Mouse (Mus musculus): ENCODE results near the gene E130114P18Rik.
A peak's percentile ranks its signal among the peaks of the same experiment; 100 is the strongest.

The E130114P18Rik gene

DNA sequence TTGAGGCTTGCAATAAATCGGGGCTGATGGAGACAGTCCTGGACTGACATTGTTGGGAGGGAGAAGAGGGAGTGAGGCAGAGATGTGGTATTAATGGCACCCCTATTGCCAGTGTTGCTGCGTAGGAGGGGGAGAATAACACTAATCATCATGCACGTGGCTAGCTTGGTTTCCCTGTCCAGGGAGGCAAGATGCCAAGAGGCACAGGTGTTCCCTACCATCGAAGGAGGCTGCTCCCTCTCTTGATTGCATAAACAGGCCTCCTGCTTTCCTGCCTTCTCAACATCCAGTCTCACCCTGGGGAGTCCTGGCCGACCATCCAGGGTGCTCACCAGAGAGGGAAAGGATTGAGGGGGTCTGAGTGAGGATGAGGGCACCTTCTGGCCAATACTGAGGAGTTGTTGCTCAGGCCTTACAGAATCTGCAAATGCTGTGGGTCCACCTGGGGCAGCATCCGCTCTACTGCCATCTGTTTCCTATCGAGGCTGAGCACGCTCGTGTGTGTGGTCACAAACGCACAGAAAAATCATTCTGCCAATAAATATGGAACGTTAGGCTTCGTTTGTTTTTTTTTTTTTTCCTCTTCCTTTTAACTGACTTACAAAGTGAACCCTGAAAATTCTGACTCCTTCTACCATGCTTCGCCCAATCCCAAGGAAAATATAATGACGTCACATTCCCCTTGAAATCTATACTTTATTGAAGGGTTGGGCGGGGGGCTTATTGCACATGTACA lies 130.0 kb downstream of the E130114P18Rik start:
- DNase-seq (ENCODE audit: low spot score): no peak

DNA sequence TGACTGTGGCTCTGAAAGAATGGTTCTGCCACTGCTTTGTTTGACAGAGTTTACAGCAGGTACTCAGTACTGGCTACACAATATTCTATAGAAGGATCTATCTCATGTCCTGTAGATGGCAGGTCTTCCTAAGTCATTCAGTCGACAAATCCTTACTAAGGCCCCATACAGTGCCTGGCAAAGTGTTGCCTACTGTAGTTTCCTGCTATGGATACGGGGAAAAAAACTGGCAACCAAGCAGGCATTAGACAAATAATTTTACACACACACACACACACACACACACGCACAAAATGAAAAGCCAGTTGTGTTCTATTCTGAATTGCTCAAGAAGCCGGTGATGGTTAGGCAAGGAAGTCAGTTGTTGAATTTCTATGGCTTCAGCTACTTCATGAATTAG lies 130.6 kb downstream of the E130114P18Rik start:
- DNase-seq (ENCODE audit: low spot score): no peak

DNA sequence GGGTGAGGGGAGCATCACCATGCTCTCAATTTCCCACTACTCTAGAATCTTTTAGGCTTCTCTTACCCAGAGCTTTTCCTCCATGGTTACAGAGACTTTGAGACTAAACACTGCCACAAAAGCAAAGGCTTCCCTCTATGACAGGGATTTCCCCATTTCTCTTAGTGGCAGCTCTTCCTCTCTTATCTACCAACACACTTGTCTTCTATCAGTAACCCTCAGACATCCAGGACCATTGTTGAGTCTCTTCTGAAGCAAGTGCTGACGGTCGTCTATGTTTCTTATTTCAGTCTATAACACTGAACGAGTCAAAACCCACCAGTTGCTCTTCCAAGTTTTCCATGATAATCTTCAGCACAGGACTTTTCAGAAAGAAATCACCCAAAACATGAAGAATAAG lies 137.5 kb downstream of the E130114P18Rik start:
- no peak for DNase-seq (ENCODE audit: low spot score)

DNA sequence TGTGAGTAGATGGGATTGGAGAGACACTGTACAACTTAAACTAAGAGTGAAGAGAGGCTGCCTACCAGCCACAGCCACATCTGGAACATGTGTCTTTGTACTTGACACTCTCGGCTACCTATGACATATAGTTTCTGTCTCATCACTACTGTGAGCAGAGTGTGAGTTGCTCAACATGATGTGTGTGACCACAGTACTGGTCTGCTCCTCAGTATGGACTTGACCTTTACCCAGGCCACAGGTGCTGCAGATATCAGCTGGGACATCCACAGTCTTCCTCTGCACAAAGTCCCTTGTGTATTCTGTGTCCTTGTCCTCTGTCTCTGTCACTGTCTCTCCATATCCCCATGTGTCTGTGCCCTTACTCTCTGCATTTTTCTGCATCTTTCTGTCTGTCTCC lies 141.3 kb downstream of the E130114P18Rik start:
- DNase-seq (ENCODE audit: low spot score): no peak

DNA sequence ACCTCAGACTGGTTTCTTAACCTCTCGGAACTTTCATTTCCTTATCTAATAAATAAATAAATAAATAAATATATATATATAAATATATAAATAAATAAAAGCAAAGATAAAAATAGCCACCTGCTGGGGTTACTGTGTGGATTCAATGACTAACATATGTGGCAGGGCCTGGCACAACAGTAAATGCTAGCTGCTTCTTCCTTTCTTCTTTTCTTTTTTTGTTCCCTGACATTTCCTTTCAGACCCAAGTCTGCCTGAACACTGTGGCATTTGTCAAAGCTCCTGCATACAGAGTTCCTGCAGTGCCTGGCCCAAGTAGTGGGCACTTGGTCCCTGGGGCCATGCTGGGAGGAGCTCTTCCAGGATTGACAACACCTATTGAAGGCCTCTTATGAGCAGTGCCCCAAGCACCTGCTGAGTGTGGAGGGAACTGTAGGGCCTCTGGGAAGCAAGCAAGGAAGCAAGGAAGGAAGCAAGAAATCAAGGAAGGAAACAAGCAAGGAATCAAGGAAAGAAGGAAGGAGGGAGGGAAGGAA lies 142.1 kb downstream of the E130114P18Rik start:
- no peak for DNase-seq (ENCODE audit: low spot score)

DNA sequence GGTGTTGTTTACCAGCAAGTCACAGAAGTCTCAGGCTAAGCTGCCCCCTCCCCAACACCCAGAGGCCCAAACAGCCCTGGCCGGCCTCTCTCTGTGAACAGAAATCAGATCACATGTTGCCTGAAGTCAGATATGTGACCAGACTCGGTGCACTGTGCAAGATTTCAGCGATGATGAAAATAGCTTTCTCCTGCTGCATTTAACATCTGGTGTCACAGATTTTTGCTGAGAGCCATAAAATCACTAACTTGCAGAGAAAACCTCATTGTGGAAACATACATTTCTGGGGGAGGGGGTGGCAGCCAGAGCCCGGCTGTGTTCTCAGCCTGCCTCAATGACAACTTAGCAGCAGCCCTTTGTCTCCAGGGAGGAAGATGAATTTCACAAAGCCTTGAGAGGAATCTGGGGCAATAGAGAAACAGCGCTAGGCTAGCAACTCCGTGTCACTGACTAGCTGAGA lies 142.6 kb downstream of the E130114P18Rik start:
- no peak for DNase-seq (ENCODE audit: low spot score)

DNA sequence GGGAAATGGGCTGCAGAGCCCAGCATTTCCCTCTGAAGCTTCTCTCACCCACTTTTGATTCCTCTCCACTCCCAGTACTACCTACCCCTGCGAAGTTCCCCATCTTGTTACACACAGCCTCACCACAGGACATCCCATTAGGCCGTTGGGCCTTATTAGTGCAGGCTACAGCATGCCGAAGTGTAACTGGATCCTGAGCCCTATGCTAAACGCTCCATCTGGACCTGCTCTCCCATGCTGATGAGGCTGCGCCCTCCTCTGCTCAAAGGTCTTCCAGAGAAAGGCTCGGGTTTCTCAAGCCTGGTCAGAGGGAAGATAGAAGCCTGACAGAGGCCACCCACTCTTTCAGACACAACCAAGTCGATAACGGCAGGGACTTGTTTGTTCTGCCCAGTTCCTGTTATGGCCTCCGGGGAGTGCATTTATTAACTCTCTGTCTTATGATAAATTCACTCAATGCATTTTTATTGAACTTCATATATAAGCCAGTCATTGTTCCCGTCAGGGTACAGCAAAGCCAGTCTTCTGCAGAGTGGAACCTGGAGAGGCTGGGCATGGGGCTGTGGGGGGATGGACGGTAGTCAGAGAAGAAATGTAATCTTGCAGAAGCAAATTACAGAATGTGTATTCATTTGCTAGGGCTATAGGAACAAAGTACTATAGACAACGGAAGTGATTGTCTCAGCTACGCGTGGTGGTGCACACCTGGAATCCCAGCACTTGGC lies 148.8 kb downstream of the E130114P18Rik start:
- no peak for DNase-seq (ENCODE audit: low spot score)

DNA sequence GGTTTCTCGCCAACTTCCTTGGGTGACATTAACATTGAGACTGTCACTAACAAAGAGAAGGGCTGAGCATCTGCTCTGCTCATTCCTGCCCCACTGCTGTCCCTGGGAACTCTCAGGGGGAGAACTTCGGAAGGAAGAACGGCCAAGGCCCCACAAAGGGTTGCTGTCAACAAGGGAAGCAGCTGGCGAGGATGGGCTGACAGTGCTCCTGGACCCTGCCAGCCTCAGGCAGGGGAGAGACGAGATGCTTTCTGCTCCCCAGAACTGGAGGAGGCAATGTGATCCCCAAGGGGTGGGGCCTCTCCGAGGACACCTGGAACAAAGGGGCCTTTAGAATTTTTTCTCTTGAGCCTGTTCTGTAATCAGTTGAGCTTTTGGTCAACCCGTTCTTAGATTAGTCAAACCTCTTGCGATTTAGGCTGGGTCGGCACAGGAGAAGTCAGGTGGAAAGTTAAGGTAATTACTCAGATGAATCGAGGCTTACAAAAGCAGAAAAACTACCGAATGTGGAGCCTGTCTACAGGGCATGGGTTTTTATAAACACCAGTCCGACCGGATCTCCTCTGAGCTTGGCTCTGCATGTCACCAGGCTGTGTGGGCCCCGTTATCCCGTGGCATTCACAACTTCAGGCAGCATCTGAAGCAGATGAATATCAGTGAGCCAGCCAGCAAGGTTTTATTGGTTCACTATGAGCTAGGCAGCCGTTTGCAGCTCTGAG lies 151.7 kb downstream of the E130114P18Rik start:
- no peak for DNase-seq (ENCODE audit: low spot score)

DNA sequence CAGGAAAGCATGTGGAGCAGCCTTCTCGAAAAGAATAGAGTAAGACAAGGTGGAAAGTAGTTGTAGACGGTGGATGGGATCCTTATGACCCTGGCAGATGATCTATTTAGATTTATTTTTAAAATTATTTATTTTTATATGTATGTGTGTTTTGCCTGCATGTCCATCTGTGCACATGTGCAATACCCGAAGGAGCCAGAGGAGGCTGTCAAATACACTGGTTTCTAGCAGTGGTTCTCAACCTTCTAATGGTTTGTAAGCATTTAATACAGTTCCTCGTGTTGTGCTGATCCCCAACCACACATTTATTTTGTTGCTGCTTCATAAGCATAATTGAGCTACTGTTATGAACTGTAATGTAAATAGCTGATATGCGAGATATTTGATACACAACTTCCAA lies 154.7 kb downstream of the E130114P18Rik start:
- peak; percentile 62 for DNase-seq (ENCODE audit: low spot score)

DNA sequence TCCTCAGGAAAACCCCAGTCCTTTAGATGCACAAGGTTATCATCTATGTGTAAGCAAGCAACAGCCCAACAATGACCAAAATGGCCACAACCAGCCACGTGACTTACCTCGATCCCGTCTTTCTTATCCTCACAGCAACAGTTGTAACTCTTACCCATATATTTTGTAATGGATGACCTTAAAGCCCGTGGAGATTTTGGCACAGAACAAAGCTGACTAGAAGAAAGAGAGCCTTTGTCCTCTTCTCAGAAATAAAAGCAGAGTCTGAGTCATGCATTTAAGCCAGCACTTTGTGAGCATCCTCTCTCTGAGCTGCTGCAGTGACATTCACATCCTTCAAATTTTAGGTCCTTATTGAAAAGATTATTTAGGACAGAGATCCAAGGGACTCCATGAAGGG lies 156.1 kb downstream of the E130114P18Rik start:
- no peak for DNase-seq (ENCODE audit: low spot score)

DNA sequence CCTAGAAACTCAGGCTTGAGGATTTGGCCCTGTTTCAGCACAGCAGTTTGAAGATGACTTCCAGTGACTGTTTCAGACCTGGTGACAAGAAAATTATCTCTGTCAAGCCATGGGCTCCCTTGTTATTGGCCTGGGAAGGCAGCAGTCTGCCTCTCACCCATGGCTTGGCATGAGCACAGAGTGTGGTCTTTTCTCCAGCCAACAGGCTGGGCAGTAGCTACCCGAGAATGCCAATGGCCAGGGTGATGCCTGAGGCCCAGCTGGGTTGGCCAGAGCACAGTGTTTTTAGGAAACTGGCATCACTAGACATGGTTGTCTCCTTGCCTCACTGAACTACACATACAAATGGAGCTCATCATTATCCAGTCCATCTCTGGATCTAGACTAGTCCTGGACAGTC lies 157.5 kb downstream of the E130114P18Rik start:
- DNase-seq (ENCODE audit: low spot score): no peak

DNA sequence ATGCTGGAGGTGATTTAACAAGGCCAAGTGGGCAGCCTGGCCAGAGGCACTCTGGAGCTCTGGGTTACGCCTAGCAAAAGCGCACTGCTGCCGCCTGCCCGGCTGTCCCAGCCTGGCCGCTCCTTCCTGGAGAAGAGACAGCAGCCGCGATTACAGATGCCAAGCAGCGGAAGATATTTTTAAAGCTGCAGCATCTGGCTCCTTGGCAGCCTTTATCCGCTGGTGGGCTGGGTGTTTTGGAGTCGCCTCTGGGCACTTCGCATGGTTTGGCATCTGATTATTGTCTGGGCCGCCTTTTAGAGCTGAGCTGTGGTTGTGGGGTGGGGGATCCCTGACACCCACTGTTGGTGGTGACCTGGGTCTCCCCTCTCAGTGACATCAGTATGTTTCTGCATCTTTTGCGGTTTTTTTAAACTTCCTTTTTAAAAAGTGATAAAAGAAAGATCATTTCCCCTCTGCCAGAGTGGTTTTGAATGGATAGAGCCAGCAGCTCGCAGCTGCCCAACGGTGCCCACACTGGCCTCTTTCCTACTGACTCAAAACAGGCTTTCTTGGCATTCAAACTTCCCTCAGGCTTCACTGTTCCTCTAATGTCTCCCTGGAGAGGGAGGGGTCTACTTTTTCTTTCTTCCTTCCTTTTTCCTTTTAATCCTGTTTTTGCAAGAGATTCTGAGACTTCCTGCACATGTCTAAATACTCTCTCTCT lies 159.1 kb downstream of the E130114P18Rik start:
- DNase-seq (ENCODE audit: low spot score): no peak

DNA sequence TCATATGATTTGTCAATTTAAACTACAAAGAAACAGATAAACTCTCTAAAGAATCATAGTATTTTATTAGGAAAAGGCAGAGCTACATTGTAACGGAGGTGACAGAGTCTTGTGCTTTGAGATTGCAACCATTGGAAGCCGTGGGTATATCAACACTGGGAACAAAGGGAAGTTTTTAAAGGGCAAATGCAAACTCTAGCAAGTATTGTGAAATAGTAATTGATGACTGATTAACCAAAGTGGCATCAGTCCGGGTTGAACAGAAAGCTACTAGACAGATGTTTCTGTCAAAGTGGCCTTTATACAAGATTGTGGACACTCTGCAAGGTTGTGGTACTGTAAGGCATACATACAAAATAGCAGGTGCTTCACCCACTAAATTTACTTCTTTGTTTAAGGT lies 162.8 kb downstream of the E130114P18Rik start:
- no peak for DNase-seq (ENCODE audit: low spot score)

DNA sequence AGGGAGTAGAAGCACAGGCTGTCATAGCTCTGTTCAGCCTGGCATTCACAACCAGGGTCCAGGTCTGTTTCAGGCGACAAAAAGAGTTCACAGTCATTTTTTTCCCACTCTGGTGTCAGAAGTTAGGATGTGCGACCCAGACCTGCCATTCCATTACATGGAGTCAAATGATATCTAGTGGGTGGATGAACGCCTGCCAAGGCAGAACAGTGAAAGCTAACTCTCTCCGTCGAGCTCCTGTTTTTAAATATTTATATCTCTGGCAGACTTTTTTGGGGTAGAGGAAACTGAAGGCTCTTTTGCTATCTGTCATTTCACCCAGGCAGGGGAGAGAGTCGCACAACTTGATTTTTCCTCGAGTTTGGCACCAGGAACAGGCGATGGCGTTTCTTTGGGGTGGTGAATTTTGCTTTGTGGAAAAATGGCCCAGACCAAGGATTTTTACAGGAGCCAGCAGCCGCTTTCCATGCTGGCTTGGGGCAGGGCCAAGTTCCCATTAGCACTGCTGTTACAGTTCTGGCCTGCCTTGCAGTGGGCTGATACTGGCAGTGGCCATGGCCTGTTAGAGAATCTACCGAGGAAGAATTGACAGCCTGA lies 166.5 kb downstream of the E130114P18Rik start:
- DNase-seq (ENCODE audit: low spot score): peak; percentile 80

DNA sequence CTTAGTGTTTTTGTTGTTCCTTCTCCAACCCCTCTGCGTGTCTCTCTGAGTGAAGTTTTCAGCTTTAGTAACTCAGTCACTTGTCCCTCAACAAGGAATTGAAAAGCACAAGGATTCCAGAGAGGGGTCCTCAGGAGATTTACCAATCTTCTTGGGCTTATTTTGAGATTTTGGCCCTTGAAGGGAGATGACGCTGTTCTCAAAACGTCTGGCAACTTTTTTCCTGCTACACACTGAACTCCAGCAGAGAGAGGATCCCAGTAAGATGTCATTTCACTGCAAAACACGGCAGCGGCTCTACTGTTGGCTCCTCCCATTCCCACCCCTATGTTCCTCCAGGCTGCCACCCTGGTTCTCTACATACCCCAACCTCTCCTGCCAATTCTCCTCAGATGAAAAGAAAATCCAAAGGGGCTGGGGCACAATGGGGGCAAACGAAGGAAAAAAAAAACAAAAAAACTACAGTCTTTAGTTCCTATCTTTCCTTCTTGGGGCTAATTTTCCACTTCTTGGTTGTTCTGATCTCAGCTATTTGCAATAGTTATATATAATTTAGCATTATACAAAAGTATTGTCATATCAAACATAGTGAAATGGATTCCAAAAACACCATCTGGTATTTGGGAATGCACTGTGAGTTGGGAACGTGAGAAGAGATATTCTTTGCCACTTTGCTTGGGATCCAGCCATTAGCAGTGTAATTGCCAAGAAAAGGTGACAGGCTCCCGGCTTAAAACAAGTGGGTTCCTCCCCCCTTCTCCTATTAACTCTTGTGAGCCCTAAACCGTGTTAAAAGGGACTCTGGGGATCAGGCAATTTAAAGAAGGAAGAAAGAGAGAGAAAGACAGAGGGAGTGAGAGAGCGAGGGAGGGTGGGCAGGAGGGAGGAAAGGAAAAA lies 167.8 kb downstream of the E130114P18Rik start:
- DNase-seq (ENCODE audit: low spot score): no peak

DNA sequence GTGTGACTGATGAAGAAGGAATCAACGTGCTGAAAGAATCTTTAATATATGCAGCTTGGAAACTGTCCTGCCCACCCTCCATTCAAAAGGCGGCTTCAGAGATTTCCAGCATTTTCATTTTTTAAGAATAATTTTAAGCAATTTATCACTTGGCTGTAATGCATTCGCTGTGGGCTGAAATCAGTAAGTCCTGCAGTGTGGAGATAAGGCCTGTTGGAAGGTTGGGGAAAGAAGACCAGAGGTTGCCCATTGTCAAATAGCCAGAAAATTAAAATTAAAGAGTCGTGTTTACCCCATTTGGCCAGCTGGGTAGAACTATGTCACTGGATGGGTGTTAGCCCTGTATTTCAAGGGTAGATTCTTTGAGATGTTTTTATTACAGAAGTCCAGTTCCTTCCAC lies 168.5 kb downstream of the E130114P18Rik start:
- no peak for DNase-seq (ENCODE audit: low spot score)

DNA sequence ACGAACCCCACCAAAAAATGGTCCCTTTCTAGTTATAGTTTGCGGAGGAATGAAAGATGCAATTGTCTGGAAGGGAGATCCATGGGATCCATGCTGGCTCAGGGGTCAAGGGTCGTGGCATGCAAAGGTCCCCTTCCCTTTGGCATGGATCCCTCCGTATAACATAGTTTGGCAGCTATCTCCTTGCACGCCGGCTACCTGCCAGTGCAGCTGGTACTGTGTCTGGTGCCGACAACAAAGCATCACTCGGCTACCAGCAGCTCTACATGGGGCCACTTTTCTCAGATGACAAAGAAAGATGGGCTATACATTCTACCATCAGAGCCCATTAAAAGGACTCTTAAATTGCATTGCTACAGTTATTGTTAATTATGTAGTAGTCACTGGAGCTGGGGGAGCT lies 169.2 kb downstream of the E130114P18Rik start:
- no peak for DNase-seq (ENCODE audit: low spot score)

DNA sequence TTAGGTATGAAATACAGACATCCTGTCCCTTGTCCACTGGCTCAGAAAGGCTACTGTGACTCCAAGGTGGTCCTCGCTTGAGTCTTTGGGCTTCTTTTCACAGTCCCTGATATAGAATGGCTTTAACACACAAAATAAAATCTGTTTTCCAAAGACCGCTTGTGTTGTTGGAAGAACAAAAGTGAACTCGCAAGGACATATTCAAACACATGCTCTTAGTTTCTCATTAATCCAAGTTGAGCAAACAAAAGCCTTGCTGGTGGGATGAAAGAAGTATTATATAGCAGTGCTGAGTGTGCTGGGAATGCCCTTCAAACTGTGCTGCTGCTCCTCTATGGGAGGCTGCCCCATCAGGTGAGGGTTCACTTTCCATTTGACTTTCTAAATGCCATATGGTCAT lies 169.7 kb downstream of the E130114P18Rik start:
- no peak for DNase-seq (ENCODE audit: low spot score)

DNA sequence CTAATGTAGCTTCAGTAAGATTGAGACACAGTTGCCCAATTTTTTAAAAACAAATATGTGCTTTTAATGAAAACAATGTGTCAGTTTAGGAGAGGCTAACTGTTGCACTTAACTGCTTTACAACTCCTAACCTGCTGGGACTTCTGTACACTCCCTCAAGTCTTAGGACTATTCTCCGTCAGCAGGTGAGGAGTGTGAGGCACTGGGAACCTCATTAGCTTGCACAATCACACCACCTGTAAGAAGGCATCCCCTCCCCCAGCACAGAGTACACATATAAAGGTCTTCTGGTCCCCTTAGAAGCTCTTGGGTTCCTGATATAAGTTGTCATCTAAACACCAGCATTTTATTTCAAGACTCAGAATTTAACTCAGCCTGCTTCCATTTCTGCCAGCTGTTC lies 170.7 kb downstream of the E130114P18Rik start:
- DNase-seq (ENCODE audit: low spot score): no peak

DNA sequence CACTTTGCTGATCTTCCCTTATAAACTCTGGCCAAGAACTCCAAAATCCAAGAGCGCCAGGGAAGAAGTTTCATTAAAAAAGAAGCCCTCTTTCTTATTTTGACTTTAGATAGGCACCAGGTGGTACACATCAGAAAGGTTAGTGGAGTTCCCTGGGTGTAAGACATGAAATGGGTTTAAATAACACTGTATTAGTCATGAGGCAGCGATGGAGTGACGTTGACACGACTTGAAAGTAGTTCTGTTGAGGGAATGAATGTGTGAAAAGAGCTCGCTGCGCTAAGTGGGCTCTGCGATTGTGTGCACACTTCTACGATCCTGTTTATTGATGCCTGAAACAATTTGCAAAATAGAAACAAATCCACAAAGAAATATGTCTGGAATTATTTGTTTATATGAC lies 171.4 kb downstream of the E130114P18Rik start:
- no peak for DNase-seq (ENCODE audit: low spot score)

DNA sequence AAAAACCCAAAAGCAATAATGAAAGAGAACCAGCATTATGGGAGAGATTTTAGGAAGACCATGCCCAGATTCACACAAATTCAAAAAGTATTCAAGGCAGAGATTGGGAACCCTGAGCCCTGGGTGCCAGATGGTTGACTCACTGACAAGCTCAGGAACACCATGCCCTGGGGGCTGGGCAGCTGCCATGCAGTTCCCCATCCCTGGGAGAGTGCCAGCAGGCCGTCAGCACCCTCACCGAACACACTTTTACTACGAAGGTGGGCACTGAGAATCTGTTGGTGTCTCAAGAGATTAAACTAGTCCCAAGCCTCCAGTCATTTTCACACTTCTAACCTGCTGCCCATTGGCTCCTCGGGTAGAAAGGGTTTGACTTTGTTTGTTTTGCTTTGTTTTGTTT lies 175.3 kb downstream of the E130114P18Rik start:
- peak; percentile 50 for DNase-seq (ENCODE audit: low spot score)

Measured in testis, postnatal 10 days (tissue).